Mouse (Mus musculus) embryonic facial prominence, embryonic 15.5 days (tissue): ENCODE data around the gene Gm14685. TPM values are rescaled to one million over a fixed set of nuclear protein-coding genes. Genes with fewer than 3 reads are reported as not detected.
"Not testable (repeated sequence)": the region's sequence is repeated elsewhere in the genome, so short reads cannot be mapped to it uniquely, and the experiment has no call there.

ENCODE experiments used
- ATAC-seq: fragments of 200-750 bp; cut with Nextera tagmentation; 2 replicates; pipeline ENCODE4 v1.8.0; 2017; ENCODE audit warnings: low read depth, moderate TSS enrichment; ENCODE audit not compliant: insufficient number of reproducible peaks, low FRiP score, low TSS enrichment
- H3K27ac ChIP-seq: fragments of 300-500 bp; sonication (generic); replicated peaks from 2 replicates; pipeline ENCODE4 v1.5.1; 2015; ENCODE audit warnings: mild to moderate bottlenecking, inconsistent platforms
- H3K27me3 ChIP-seq: fragments of 300-500 bp; sonication (generic); 2 replicates; pipeline ENCODE4 v1.6.1; 2015; ENCODE audit warnings: inconsistent platforms
- H3K36me3 ChIP-seq: fragments of 300-500 bp; sonication (generic); 2 replicates; pipeline ENCODE4 v1.6.1; 2015; ENCODE audit warnings: mild to moderate bottlenecking, inconsistent platforms
- H3K4me1 ChIP-seq: fragments of 300-500 bp; sonication (generic); 2 replicates; pipeline ENCODE4 v1.6.1; 2015; ENCODE audit warnings: inconsistent platforms
- H3K4me2 ChIP-seq: fragments of 300-500 bp; sonication (generic); replicated peaks from 2 replicates; pipeline ENCODE4 v1.6.1; 2015; ENCODE audit warnings: mild to moderate bottlenecking, inconsistent platforms
- H3K4me3 ChIP-seq: fragments of 300-500 bp; sonication (generic); replicated peaks from 2 replicates; pipeline ENCODE4 v1.5.1; 2015; ENCODE audit warnings: mild to moderate bottlenecking, inconsistent platforms
- H3K9ac ChIP-seq: fragments of 300-500 bp; sonication (generic); 2 replicates; pipeline ENCODE4 v1.6.1; 2015; ENCODE audit warnings: inconsistent platforms
- H3K9me3 ChIP-seq: fragments of 300-500 bp; sonication (generic); replicated peaks from 2 replicates; pipeline ENCODE4 v1.6.1; 2016; ENCODE audit warnings: inconsistent platforms
- WGBS: fragments of 180-500 bp; shearing (Covaris S2); methylation state at CpG from one replicate; pipeline ENCODE4 v1.1.7; 2015; 5-methylcytosine and 5-hydroxymethylcytosine counted together
- polyA plus RNA-seq: library from polyadenylated mRNA; unstranded; fragments of >200 nt; fragmentation: Nextera tagmentation; extraction: Ambion mirVana; gene quantifications from 2 replicates; pipeline ENCODE4 v1.2.1, GENCODE M21; 2015

The Gm14685 gene
- 0.08 and 0.15 TPM in 2 replicates for polyA plus RNA-seq

GRCm38 (mm10) chrX:73116747-73117146, at the start of gene Gm14685:
Gene Gm14685 (plus strand): TSS chrX:73117047.
- not testable (repeated sequence) for H3K9ac ChIP-seq, H3K9me3 ChIP-seq, H3K27me3 ChIP-seq, H3K36me3 ChIP-seq, H3K4me2 ChIP-seq, H3K4me3 ChIP-seq, H3K27ac ChIP-seq, ATAC-seq, H3K4me1 ChIP-seq
- no CpG with 5 or more reads among the region's 7 CpGs for WGBS

- H3K9me3 ChIP-seq, H3K27ac ChIP-seq, H3K9ac ChIP-seq, ATAC-seq, H3K27me3 ChIP-seq, H3K36me3 ChIP-seq, H3K4me3 ChIP-seq, H3K4me1 ChIP-seq, H3K4me2 ChIP-seq: not testable (repeated sequence)
- WGBS: 83% methylated on average over 19 of the region's 19 CpGs
These were observed 34.4 kb upstream of the Gm14685 start, which contains the start of gene Xlr4a for GRCm38 (mm10) chrX:73082267-73083055. Gene Xlr4a (minus strand): TSS chrX:73082478.

- not testable (repeated sequence) for H3K36me3 ChIP-seq, ATAC-seq, H3K9ac ChIP-seq, H3K4me3 ChIP-seq, H3K4me2 ChIP-seq, H3K27ac ChIP-seq, H3K4me1 ChIP-seq, H3K27me3 ChIP-seq, H3K9me3 ChIP-seq
- WGBS: 68% methylated on average over 13 of the region's 13 CpGs
These were observed 19.8 kb upstream of the Gm14685 start, which contains the start of gene Xlr3a for GRCm38 (mm10) chrX:73096941-73097508. Gene Xlr3a (minus strand): TSS chrX:73097095.

GRCm38 (mm10) chrX:73122859-73123829, 6.3 kb downstream of the Gm14685 start:
- not testable (repeated sequence) for H3K9ac ChIP-seq, H3K27ac ChIP-seq, H3K4me1 ChIP-seq, H3K27me3 ChIP-seq, H3K9me3 ChIP-seq, H3K36me3 ChIP-seq, H3K4me2 ChIP-seq, H3K4me3 ChIP-seq, ATAC-seq
- no CpG with 5 or more reads among the region's 12 CpGs for WGBS

- H3K4me1 ChIP-seq, H3K4me3 ChIP-seq, H3K9me3 ChIP-seq, H3K9ac ChIP-seq, ATAC-seq, H3K27me3 ChIP-seq, H3K4me2 ChIP-seq, H3K27ac ChIP-seq, H3K36me3 ChIP-seq: not testable (repeated sequence)
- WGBS: no CpG with 5 or more reads among the region's 7 CpGs
These were observed 26.4 kb downstream of the Gm14685 start for GRCm38 (mm10) chrX:73143218-73143618.

- not testable (repeated sequence) for H3K27me3 ChIP-seq, ATAC-seq, H3K36me3 ChIP-seq, H3K27ac ChIP-seq, H3K9ac ChIP-seq, H3K4me2 ChIP-seq, H3K9me3 ChIP-seq, H3K4me1 ChIP-seq, H3K4me3 ChIP-seq
- no CpG with 5 or more reads among the region's 20 CpGs for WGBS
These were observed 31.6 kb downstream of the Gm14685 start, which contains the start of gene Xlr5b for GRCm38 (mm10) chrX:73148496-73148895. Gene Xlr5b (plus strand): TSS chrX:73148796.

- H3K9me3 ChIP-seq, H3K27ac ChIP-seq, H3K4me3 ChIP-seq, ATAC-seq, H3K4me1 ChIP-seq, H3K4me2 ChIP-seq, H3K9ac ChIP-seq, H3K27me3 ChIP-seq, H3K36me3 ChIP-seq: not testable (repeated sequence)
- WGBS: no CpG with 5 or more reads among the region's 7 CpGs
These were observed 32.5 kb downstream of the Gm14685 start, which contains the start of gene DXBay18 for GRCm38 (mm10) chrX:73149350-73149749. Gene DXBay18 (minus strand): TSS chrX:73149450.

GRCm38 (mm10) chrX:73176889-73177288, 60.0 kb downstream of the Gm14685 start, which contains the start of gene Spin2d:
Gene Spin2d (minus strand): TSS chrX:73176989.
- not testable (repeated sequence) for ATAC-seq, H3K27me3 ChIP-seq, H3K36me3 ChIP-seq, H3K4me3 ChIP-seq, H3K9ac ChIP-seq, H3K27ac ChIP-seq, H3K9me3 ChIP-seq, H3K4me2 ChIP-seq, H3K4me1 ChIP-seq
- WGBS: 91% methylated on average over 6 of the region's 15 CpGs

Other genes starting within 250 kb of the Gm14685 start
- gene Cetn2, start 198.6 kb upstream of the Gm14685 start, polyA plus RNA-seq: 72.4 and 91.9 TPM in 2 replicates
- gene Nsdhl, start 198.5 kb upstream of the Gm14685 start, polyA plus RNA-seq: 20.5 and 21.5 TPM in 2 replicates
- 31.3 and 36.0 TPM in 2 replicates for gene Zfp185, start 129.7 kb upstream of the Gm14685 start, polyA plus RNA-seq
- 0.16 and 0.30 TPM in 2 replicates for gene Pnma5, start 79.9 kb upstream of the Gm14685 start, polyA plus RNA-seq
- gene Pnma3, start 52.3 kb upstream of the Gm14685 start, polyA plus RNA-seq: 0.12 and 0.16 TPM in 2 replicates
- gene Xlr4a, start 34.6 kb upstream of the Gm14685 start, polyA plus RNA-seq: 0.53 and 0.72 TPM in 2 replicates
- 2.0 and 2.1 TPM in 2 replicates for gene Xlr3a, start 20.0 kb upstream of the Gm14685 start, polyA plus RNA-seq
- gene Xlr5b, start 31.7 kb downstream of the Gm14685 start, polyA plus RNA-seq: not detected in 2 replicates
- gene DXBay18, start 32.4 kb downstream of the Gm14685 start, polyA plus RNA-seq: 0.08 TPM in 1 of 2 replicates, not detected in the other
- not detected in 2 replicates for gene Spin2d, start 59.9 kb downstream of the Gm14685 start, polyA plus RNA-seq
- gene Xlr3b, start 75.2 kb downstream of the Gm14685 start, polyA plus RNA-seq: 7.8 and 11.0 TPM in 2 replicates
- 0.70 and 1.0 TPM in 2 replicates for gene Xlr4b, start 97.3 kb downstream of the Gm14685 start, polyA plus RNA-seq
- gene F8a, start 111.2 kb downstream of the Gm14685 start, polyA plus RNA-seq: 13.3 and 14.6 TPM in 2 replicates
- 0.58 and 0.75 TPM in 2 replicates for gene Xlr4c, start 126.1 kb downstream of the Gm14685 start, polyA plus RNA-seq
- gene Xlr3c, start 148.3 kb downstream of the Gm14685 start, polyA plus RNA-seq: not detected in 2 replicates
- not detected in 2 replicates for gene Xlr5a, start 175.9 kb downstream of the Gm14685 start, polyA plus RNA-seq
- gene Xlr5c, start 175.9 kb downstream of the Gm14685 start, polyA plus RNA-seq: not detected in 2 replicates
- gene Gm45015, start 219.8 kb downstream of the Gm14685 start, polyA plus RNA-seq: not detected in 2 replicates
- 17.2 and 17.7 TPM in 2 replicates for gene Zfp275, start 225.6 kb downstream of the Gm14685 start, polyA plus RNA-seq